Mouse (Mus musculus): ENCODE data around the gene Pms2.

The Pms2 gene

GRCm38 (mm10) chr5:143933414-143933813 is 23.6 kb downstream of the Pms2 start:
- no peak for DNase-seq (ENCODE audit: low spot score)

- no peak for DNase-seq (ENCODE audit: low spot score)
These were observed 24.1 kb downstream of the Pms2 start for GRCm38 (mm10) chr5:143933875-143934274.

- no peak for DNase-seq (ENCODE audit: low spot score)
These were observed 26.4 kb downstream of the Pms2 start for GRCm38 (mm10) chr5:143936156-143936555.

- no peak for DNase-seq (ENCODE audit: low spot score)
These were observed 31.8 kb downstream of the Pms2 start for GRCm38 (mm10) chr5:143941588-143941987.

- no peak for DNase-seq (ENCODE audit: low spot score)
These were observed 33.7 kb downstream of the Pms2 start for GRCm38 (mm10) chr5:143943231-143944125.

- no peak for DNase-seq (ENCODE audit: low spot score)
These were observed 38.6 kb downstream of the Pms2 start for GRCm38 (mm10) chr5:143948361-143948760.

GRCm38 (mm10) chr5:143950016-143950415 is 40.3 kb downstream of the Pms2 start:
- no peak for DNase-seq (ENCODE audit: low spot score)

GRCm38 (mm10) chr5:143957101-143957500 is 47.3 kb downstream of the Pms2 start:
- no peak for DNase-seq (ENCODE audit: low spot score)

GRCm38 (mm10) chr5:143959551-143959950 is 49.8 kb downstream of the Pms2 start:
- DNase-seq (ENCODE audit: low spot score): no peak

- DNase-seq (ENCODE audit: low spot score): no peak
These were observed 51.4 kb downstream of the Pms2 start for GRCm38 (mm10) chr5:143961176-143961575.

- no peak for DNase-seq (ENCODE audit: low spot score)
These were observed 56.0 kb downstream of the Pms2 start for GRCm38 (mm10) chr5:143965586-143966345.

- DNase-seq (ENCODE audit: low spot score): no peak
These were observed 56.9 kb downstream of the Pms2 start for GRCm38 (mm10) chr5:143966671-143967070.

GRCm38 (mm10) chr5:143972628-143973027 is 62.9 kb downstream of the Pms2 start:
- DNase-seq (ENCODE audit: low spot score): no peak

- peak; percentile 80 for DNase-seq (ENCODE audit: low spot score)
These were observed 65.3 kb downstream of the Pms2 start for GRCm38 (mm10) chr5:143974931-143975630.

- DNase-seq (ENCODE audit: low spot score): no peak
These were observed 65.8 kb downstream of the Pms2 start for GRCm38 (mm10) chr5:143975631-143975933.

- no peak for DNase-seq (ENCODE audit: low spot score)
These were observed 66.5 kb downstream of the Pms2 start for GRCm38 (mm10) chr5:143976232-143976631.

- no peak for DNase-seq (ENCODE audit: low spot score)
These were observed 67.1 kb downstream of the Pms2 start for GRCm38 (mm10) chr5:143976726-143977431.

GRCm38 (mm10) chr5:143980858-143981257 is 71.1 kb downstream of the Pms2 start:
- DNase-seq (ENCODE audit: low spot score): no peak

GRCm38 (mm10) chr5:143982361-143982760 is 72.6 kb downstream of the Pms2 start:
- DNase-seq (ENCODE audit: low spot score): no peak

Data from embryo, embryonic 10.5 days (tissue).